Mouse (Mus musculus): ENCODE measurements around the gene Gm20517.

The Gm20517 gene

DNA sequence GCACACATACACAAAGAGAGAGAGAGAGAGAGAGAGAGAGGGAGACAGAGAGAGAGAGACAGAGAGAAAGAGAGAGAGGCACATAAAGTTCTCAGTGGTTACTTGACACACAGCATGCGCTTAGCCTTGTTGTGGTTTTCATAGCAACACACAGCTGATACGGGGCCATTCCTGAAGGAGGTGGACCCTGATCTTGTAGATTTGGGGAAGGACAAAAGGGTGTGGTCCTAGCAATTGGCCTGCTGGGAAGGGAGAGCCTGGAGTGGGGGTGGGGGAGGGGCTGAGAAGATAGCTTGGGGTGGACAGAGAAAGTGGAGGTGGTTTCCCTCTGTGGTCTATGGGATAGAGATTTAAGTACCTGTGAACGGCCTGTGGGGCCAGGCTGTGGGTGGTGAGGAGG is 98.6 kb downstream of the Gm20517 start:
- DNase-seq (ENCODE audit: low spot score) = no peak

DNA sequence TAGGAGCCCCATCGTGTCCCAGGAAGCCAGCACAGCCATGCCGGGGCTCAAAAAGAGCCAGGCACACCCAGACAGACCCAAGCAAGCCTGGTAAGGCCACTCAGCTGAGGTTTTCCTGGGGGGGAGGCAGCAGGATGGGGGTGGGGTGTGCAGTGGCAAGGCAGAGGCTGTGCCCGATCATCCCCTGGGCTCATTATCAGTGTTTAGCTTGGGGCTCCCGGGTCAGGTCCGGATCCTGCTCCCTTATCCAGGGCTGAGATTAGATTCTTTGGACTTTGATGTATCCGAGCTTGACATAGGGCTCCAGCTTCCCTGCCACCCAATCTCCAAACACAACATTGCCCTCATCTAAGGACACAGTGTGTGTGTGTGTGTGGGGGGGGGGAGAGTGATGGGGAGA is 100.5 kb downstream of the Gm20517 start:
- DNase-seq (ENCODE audit: low spot score) = no peak

DNA sequence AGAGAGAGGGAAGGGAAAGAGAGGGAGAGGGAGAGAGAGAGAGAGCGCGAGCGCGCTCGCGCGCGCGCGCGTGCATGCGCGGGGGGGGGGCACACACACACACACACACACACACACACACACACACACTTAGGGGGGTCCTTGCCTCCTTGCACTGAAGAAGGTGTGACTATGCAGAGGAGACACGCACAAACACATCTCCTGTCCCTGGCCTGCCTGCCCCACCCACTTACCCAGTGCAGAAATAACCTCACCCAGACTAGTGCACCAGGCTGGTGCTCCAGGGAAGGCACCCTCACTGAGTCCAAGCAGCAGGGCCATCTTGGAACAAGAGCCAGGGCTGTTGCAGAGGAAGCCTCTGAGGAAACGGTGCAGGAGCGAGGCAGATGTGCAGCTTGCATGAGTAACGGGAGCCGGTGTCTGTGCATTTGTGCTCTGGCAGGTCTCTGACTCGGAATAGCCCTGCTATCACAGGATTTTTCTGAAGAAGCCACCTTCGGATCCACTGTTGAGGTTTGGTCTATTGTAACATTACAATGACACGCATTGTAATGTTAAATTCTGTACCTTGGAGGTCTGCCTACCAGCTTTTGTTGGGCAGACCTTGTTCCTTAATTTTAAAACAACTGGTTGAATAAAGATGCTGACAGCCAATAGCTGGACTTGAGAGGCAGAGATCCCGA is 101.6 kb downstream of the Gm20517 start:
- no peak for DNase-seq (ENCODE audit: low spot score)

DNA sequence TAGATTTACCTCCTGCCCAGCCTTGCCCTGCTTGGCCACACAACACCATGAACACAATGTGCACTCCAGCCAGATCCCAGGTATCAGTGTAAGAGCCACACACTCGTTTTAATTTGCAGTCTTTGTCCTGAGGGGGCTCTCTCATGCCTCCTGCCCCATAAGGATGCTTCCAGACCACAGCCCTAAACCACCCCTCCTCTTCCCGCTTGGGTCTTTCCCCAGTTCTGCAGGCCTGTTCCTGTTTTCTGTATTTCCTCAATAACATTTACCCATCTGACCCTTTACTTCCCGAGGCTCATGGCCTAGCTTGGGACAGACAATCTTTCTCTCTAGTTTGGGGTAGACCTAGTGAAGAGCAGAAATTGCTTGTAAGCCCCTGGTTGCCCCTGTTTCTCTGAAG is 103.6 kb downstream of the Gm20517 start:
- DNase-seq (ENCODE audit: low spot score) = no peak

DNA sequence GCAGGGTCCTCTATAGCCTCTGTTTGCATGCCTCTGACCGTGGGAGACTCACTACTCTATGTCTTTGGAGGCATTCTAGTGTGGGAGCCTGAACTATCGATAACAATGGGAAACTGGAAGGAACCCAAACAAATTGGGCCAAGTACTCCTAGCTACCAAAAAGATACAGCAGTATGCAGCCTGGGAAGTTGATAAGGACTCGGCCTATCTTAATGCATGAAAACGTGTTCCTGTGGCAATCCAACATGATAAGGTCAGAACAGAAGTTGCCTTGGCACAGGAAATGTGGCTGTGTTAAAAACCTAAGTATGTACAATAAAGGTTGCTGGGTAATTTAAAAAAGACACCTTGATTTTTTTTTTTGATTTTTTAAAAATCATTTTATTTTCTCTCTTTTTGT is 109.8 kb downstream of the Gm20517 start:
- no peak for DNase-seq (ENCODE audit: low spot score)

GRCm38 (mm10) chr17:47726566-47726965 is 115.2 kb downstream of the Gm20517 start, which contains the start of gene Pgc:
TSS of gene Pgc (plus strand) at chr17:47726842.
- DNase-seq (ENCODE audit: low spot score) = no peak

- no peak for DNase-seq (ENCODE audit: low spot score)
Measured at GRCm38 (mm10) chr17:47730633-47731575, 119.5 kb downstream of the Gm20517 start.
